Mouse (Mus musculus): ENCODE measurements at regions not wholly inside any gene's neighbourhood (a gene's known extent, or its start where the extent isn't known, plus 50 kb on each side); places are given as distances from the start of the nearest gene placed in this dataset.
A peak's percentile ranks its signal among the peaks of the same experiment; 100 is the strongest.
"Not testable (repeated sequence)": the region's sequence is repeated elsewhere in the genome, so short reads cannot be mapped to it uniquely, and the experiment has no call there.

DNA sequence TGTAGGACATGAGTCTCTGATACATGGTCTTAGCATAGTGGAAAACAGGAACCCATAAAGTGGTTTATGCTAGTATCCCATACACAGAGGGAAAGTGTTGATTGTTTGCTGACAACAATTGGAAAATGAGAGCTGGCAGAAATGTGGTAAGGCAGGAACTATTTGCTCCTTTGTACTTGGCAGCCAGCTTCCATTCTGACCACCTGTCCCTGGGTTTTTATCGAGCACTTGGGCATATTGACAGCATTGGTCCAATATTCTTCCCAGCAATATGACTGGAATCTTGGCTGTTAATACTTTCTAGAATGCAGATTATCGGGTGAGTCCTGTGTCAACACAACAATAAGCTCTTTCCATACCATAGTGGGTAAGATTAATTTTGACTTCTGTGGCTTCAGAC, 67.7 kb downstream of the Sult1c2 start:
- H3K36me3 ChIP-seq (replicated peaks; ENCODE audit: low read length); H3K9me3 ChIP-seq; H3K4me1 ChIP-seq; H3K27me3 ChIP-seq (replicated peaks); H3K4me3 ChIP-seq (replicated peaks): not testable (repeated sequence)

DNA sequence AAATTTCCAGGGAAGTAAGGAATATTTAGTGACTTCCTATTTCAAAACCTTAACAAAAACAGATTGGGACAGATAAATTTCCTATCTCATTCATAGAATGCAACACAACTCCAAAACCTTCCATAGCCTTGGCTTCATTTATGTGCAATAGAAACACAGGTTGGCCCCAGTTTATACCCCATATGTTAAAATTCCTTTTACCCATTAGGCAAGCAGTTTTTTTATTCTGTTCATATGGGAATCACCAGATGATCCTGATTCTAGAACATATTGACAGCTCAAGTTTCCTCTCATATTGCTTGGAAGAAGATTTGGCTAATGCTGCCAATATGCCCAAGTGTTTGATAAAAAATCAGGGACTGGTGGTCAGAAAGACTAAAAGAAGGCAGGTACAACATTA, 71.8 kb upstream of the Sgo1 start:
- H3K27me3 ChIP-seq (replicated peaks), result no peaks in the 10 kb centered on the region
- no peak for TF ChIP-seq FLI1 (IDR thresholded peaks at IDR 0.05; ENCODE audit: low read length)
- no peak for TF ChIP-seq GATA1 (IDR thresholded peaks at IDR 0.05; ENCODE audit: borderline replicate concordance, low read length)
- H3K36me3 ChIP-seq (replicated peaks; ENCODE audit: low read length), result no peaks in the 10 kb centered on the region
- H3K9me3 ChIP-seq, result no peaks in the 10 kb centered on the region
- no peak overlapping the region for H3K4me3 ChIP-seq (replicated peaks)
- no peaks in the 10 kb centered on the region for H3K4me1 ChIP-seq

DNA sequence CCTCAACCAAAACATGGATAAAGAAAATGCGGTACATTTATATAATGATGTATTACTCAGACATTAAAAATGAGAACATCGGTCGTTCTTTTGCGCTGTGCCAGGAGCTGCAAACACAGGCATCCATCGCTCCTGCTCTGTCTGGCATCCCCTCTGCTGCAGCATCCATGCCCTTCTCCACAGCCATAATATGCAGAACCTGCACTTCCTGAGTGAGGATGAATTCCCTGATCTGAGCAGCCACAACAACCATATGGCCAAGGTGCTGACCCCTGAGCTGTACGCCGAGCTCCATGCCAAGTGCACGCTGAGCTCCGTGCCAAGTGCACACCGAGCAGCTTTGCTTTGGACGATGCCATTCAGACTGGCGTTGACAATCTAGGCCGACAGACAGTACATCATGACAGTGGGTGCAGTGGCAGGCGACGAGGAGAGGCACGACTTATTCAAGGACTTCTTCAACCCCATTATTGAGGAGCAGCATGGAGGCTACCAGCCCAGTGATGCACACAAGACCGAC, 56.9 kb upstream of the Sgo1 start:
- no peaks in the 10 kb centered on the region for H3K4me1 ChIP-seq
- peaks cover 10% of the 10 kb centered on the region for H3K9me3 ChIP-seq
- TF ChIP-seq FLI1 (IDR thresholded peaks at IDR 0.05; ENCODE audit: low read length) (no peak), GATA1 (IDR thresholded peaks at IDR 0.05; ENCODE audit: borderline replicate concordance, low read length) (no peak)
- H3K27me3 ChIP-seq (replicated peaks), result no peaks in the 10 kb centered on the region
- peak overlapping the region; percentile 67 for H3K4me3 ChIP-seq (replicated peaks)
- H3K36me3 ChIP-seq (replicated peaks; ENCODE audit: low read length), result no peaks in the 10 kb centered on the region
